ENCODE assay signal across 14 mouse cellular contexts in the genomic region with DNA sequence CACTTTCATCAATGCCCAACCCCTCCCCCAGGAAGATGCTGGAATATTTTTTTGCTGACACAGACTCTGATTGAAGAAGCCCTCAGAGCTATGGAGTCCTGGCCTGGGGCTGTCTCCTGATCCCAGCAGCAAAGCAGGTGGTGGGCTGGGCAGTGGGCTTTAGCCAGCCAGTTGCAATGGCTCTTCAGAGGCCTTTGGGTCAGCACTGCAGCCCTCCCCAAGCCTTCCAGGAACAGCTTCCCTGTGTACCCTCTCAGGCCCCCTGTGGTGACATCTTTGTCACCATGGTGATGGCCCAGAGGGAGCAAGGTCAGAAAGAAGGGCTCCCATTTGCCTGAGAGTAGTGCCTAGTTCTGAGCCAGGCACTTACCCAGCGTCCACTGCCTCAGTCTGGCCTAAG. TPM values are rescaled to one million over a fixed set of nuclear protein-coding genes. Genes with fewer than 3 reads are reported as not detected.
DNase-seq lines count a peak whose midpoint lies in the region; ATAC-seq and TF ChIP-seq lines count a peak whose summit lies in the region.
"Had no signal": no experiment of that assay in that cellular context is flagged by ENCODE, and none has a peak within 500 bp of the region (broad histone marks: within the 10 kb centered on the region; RNA-seq: fewer than 3 reads in every experiment).

No protein-coding gene starts in this region.

- no peak for TF ChIP-seq CTCF in midbrain, postnatal 0 days (IDR thresholded peaks at IDR 0.05)
- no peak for TF ChIP-seq CTCF in heart, adult 2 months (IDR thresholded peaks at IDR 0.05)

- H3K79me2 ChIP-seq in heart, adult 2 months (replicated peaks; ENCODE audit: control insufficient read depth, insufficient read depth, low read length) = no peaks in the 10 kb centered on the region

- TF ChIP-seq POLR2A in heart, adult 2 months (IDR thresholded peaks at IDR 0.05; ENCODE audit: insufficient read depth, low read depth, low read length) = no peak

- H3K4me3 ChIP-seq in forebrain, embryonic 10.5 days = peak overlapping the region; percentile 20; the same call in 1 of the 2 replicates
- H3K4me3 ChIP-seq in forebrain, embryonic 13.5 days = no peak overlapping the region
- peak overlapping the region; percentile 1; the same call in 1 of the 2 replicates for H3K4me3 ChIP-seq in midbrain, embryonic 10.5 days
- no peak overlapping the region for H3K4me3 ChIP-seq in midbrain, postnatal 0 days (ENCODE audit: low read depth, low read length)
- no peak overlapping the region for H3K4me3 ChIP-seq in midbrain, embryonic 14.5 days (replicated peaks; ENCODE audit: low read depth, low read length)
- no peak overlapping the region for H3K4me3 ChIP-seq in heart, adult 2 months
- H3K4me3 ChIP-seq: heart, embryonic 15.5 days had no signal

- peaks cover 55% of the 10 kb centered on the region for H3K4me1 ChIP-seq in forebrain, embryonic 10.5 days
- H3K4me1 ChIP-seq in forebrain, embryonic 13.5 days = peaks cover 26% of the 10 kb centered on the region
- peaks cover 49% of the 10 kb centered on the region for H3K4me1 ChIP-seq in midbrain, embryonic 10.5 days
- peaks cover 10% of the 10 kb centered on the region; the same call in 1 of the 2 replicates for H3K4me1 ChIP-seq in midbrain, postnatal 0 days (ENCODE audit: insufficient read depth, low read length)
- H3K4me1 ChIP-seq in midbrain, embryonic 14.5 days (ENCODE audit: control insufficient read depth, insufficient read depth, low read length) = peaks cover 15% of the 10 kb centered on the region
- no peaks in the 10 kb centered on the region for H3K4me1 ChIP-seq in heart, adult 2 months (ENCODE audit: control insufficient read depth, insufficient read depth, low read length)
- H3K4me1 ChIP-seq: heart, embryonic 15.5 days had no signal

- H3K4me2 ChIP-seq in forebrain, embryonic 13.5 days = no peak overlapping the region
- H3K4me2 ChIP-seq in midbrain, postnatal 0 days (ENCODE audit: low read depth, low read length, poor library complexity, severe bottlenecking) = no peak overlapping the region
- H3K4me2 ChIP-seq in midbrain, embryonic 14.5 days (ENCODE audit: low read length) = no peak overlapping the region
- H3K4me2 ChIP-seq: heart, embryonic 15.5 days had no signal

- H3K36me3 ChIP-seq in forebrain, embryonic 10.5 days (replicated peaks) = no peaks in the 10 kb centered on the region
- no peaks in the 10 kb centered on the region for H3K36me3 ChIP-seq in forebrain, embryonic 13.5 days (ENCODE audit: poor library complexity, severe bottlenecking)
- H3K36me3 ChIP-seq in midbrain, embryonic 10.5 days = no peaks in the 10 kb centered on the region
- no peaks in the 10 kb centered on the region for H3K36me3 ChIP-seq in midbrain, postnatal 0 days (ENCODE audit: insufficient read depth, low read length)
- H3K36me3 ChIP-seq in midbrain, embryonic 14.5 days (ENCODE audit: control insufficient read depth, insufficient read depth, low read length) = no peaks in the 10 kb centered on the region
- no peaks in the 10 kb centered on the region for H3K36me3 ChIP-seq in heart, adult 2 months (ENCODE audit: control insufficient read depth, insufficient read depth, low read length)
- H3K36me3 ChIP-seq: heart, embryonic 15.5 days had no signal

- WGBS in forebrain, embryonic 10.5 days = 0% methylated on average over 1 of the region's 1 CpGs
- WGBS in forebrain, embryonic 13.5 days = 13% methylated on average over 1 of the region's 1 CpGs
- WGBS in midbrain, embryonic 10.5 days = 5% methylated on average over 1 of the region's 1 CpGs
- WGBS in midbrain, postnatal 0 days = 6% methylated on average over 1 of the region's 1 CpGs
- 0% methylated on average over 1 of the region's 1 CpGs for WGBS in midbrain, embryonic 14.5 days
- 7% methylated on average over 1 of the region's 1 CpGs for WGBS in heart, adult 2 months

- H3K27me3 ChIP-seq in forebrain, embryonic 10.5 days (ENCODE audit: poor library complexity, severe bottlenecking) = no peaks in the 10 kb centered on the region
- H3K27me3 ChIP-seq in forebrain, embryonic 13.5 days = no peaks in the 10 kb centered on the region
- H3K27me3 ChIP-seq in midbrain, embryonic 10.5 days (ENCODE audit: low read depth, poor library complexity, severe bottlenecking) = no peaks in the 10 kb centered on the region; the same call in 1 of the 2 replicates
- H3K27me3 ChIP-seq in midbrain, postnatal 0 days (ENCODE audit: insufficient read depth, low read length) = no peaks in the 10 kb centered on the region
- no peaks in the 10 kb centered on the region for H3K27me3 ChIP-seq in midbrain, embryonic 14.5 days (ENCODE audit: control insufficient read depth, insufficient read depth, low read length)
- no peaks in the 10 kb centered on the region for H3K27me3 ChIP-seq in heart, adult 2 months (ENCODE audit: control insufficient read depth, insufficient read depth, low read length)
- H3K27me3 ChIP-seq: heart, embryonic 15.5 days had no signal

- peak overlapping the region; percentile 81 for H3K27ac ChIP-seq in forebrain, embryonic 10.5 days
- H3K27ac ChIP-seq in forebrain, embryonic 13.5 days = no peak overlapping the region
- peak overlapping the region; percentile 82 for H3K27ac ChIP-seq in midbrain, embryonic 10.5 days (replicated peaks)
- no peak overlapping the region for H3K27ac ChIP-seq in midbrain, postnatal 0 days (ENCODE audit: low read depth, low read length)
- H3K27ac ChIP-seq in midbrain, embryonic 14.5 days (replicated peaks; ENCODE audit: low read depth, low read length) = 0 out of 2 replicates have a peak overlapping the region, but pooled peaks have one; percentile 4
- no peak overlapping the region for H3K27ac ChIP-seq in heart, adult 2 months
- H3K27ac ChIP-seq: heart, embryonic 15.5 days; kidney, postnatal 0 days; liver, embryonic 14.5 days had no signal

- no peak for TF ChIP-seq EP300 in heart, adult 2 months (IDR thresholded peaks at IDR 0.05; ENCODE audit: insufficient read depth, low read depth, low read length)

- H3K9ac ChIP-seq in forebrain, embryonic 13.5 days = no peak overlapping the region
- no peak overlapping the region for H3K9ac ChIP-seq in midbrain, postnatal 0 days (replicated peaks; ENCODE audit: low read length, poor library complexity, severe bottlenecking)
- no peak overlapping the region for H3K9ac ChIP-seq in midbrain, embryonic 14.5 days (replicated peaks; ENCODE audit: low read length)
- H3K9ac ChIP-seq in heart, adult 2 months (ENCODE audit: low read depth, low read length) = no peak overlapping the region
- H3K9ac ChIP-seq: heart, embryonic 15.5 days; liver, embryonic 14.5 days had no signal

- DNase-seq in forebrain, embryonic 10.5 days (ENCODE audit: extremely low spot score, low spot score) = peak; percentile 45
- peak; percentile 75 for DNase-seq in midbrain, embryonic 10.5 days (ENCODE audit: low spot score)
- no peak for DNase-seq in midbrain, postnatal 0 days (ENCODE audit: low spot score)
- DNase-seq in midbrain, embryonic 14.5 days = peak; percentile 12
- no peak for DNase-seq in thymus, postnatal 10 days (ENCODE audit: low spot score in 2 of 2)
- DNase-seq in heart, adult 2 months = no peak
- DNase-seq in left cerebral cortex, adult 18-20 months (ENCODE audit: low spot score in 2 of 2) = no peak
- DNase-seq: cerebellum, adult 2 months; gastrocnemius, postnatal 36 days; lung, postnatal 36 days had no signal

- ATAC-seq in forebrain, embryonic 13.5 days = no peak
- ATAC-seq in midbrain, postnatal 0 days (ENCODE audit: low FRiP score) = no peak
- no peak for ATAC-seq in midbrain, embryonic 14.5 days (ENCODE audit: low FRiP score, low TSS enrichment)

- peaks cover 12% of the 10 kb centered on the region; the same call in 1 of the 2 replicates for H3K9me3 ChIP-seq in forebrain, embryonic 10.5 days
- H3K9me3 ChIP-seq in forebrain, embryonic 13.5 days (replicated peaks) = no peaks in the 10 kb centered on the region
- peaks cover 3% of the 10 kb centered on the region; the same call in 1 of the 2 replicates for H3K9me3 ChIP-seq in midbrain, embryonic 10.5 days (replicated peaks)
- H3K9me3 ChIP-seq in midbrain, postnatal 0 days (ENCODE audit: low read length) = no peaks in the 10 kb centered on the region
- H3K9me3 ChIP-seq in midbrain, embryonic 14.5 days (ENCODE audit: control insufficient read depth, low read length) = no peaks in the 10 kb centered on the region; the same call in 1 of the 2 replicates
- H3K9me3 ChIP-seq: heart, embryonic 15.5 days had no signal

- intact Hi-C loops in heart, adult 2 months (cut with DNase I) = no loop called here

RNA-seq across cellular contexts. Expression of a gene that starts 37.4 kb away (rescaled TPM):
- polyA plus RNA-seq in forebrain, embryonic 10.5 days (2016; fragmentation: Nextera tagmentation; extraction: Ambion mirVana) = 3.9 and 4.5 TPM in 2 replicates
- 4.7 and 6.9 TPM in 2 replicates for polyA plus RNA-seq in forebrain, embryonic 13.5 days (2015; fragmentation: Nextera tagmentation; extraction: Ambion mirVana)
- 9.2 and 11.8 TPM in 2 replicates for polyA plus RNA-seq in midbrain, embryonic 10.5 days (2016; fragmentation: Nextera tagmentation; extraction: Ambion mirVana)
- 26.4 and 28.8 TPM in 2 replicates for total RNA-seq in midbrain, postnatal 0 days (2014; rRNA removed)
- polyA plus RNA-seq in midbrain, postnatal 0 days (2015; fragmentation: Nextera tagmentation; extraction: Ambion mirVana) = 11.7 and 13.2 TPM in 2 replicates
- 10.7 and 12.0 TPM in 2 replicates for polyA plus RNA-seq in midbrain, embryonic 14.5 days (2014; fragmentation: Nextera tagmentation; extraction: Ambion mirVana)
- total RNA-seq in heart, adult 2 months (2021) = under 1 TPM; 0.26 to 0.34 TPM
- polyA plus RNA-seq in heart, adult 2 months (2012; rRNA removed) = 0.82 and 1.5 TPM in 2 replicates
- total RNA-seq in left cerebral cortex, adult 18-20 months (2021) = 10 to 100 TPM; 53.0 to 56.5 TPM

Comparison
In these comparisons a context has a peak if more than half of its experiments do, and no peak if none do; other contexts are left out.
1. DNase-seq: peak in forebrain, embryonic 10.5 days (single experiment), midbrain, embryonic 10.5 days (single experiment) and midbrain, embryonic 14.5 days (single experiment); none in midbrain, postnatal 0 days (single experiment), thymus, postnatal 10 days (0 of 2), heart, adult 2 months (0 of 2) and left cerebral cortex, adult 18-20 months (0 of 2).
2. H3K27ac ChIP-seq: peak in forebrain, embryonic 10.5 days (single experiment), midbrain, embryonic 10.5 days (single experiment) and midbrain, embryonic 14.5 days (single experiment); none in forebrain, embryonic 13.5 days (single experiment), midbrain, postnatal 0 days (single experiment) and heart, adult 2 months (single experiment).
3. H3K4me3 ChIP-seq: peak in forebrain, embryonic 10.5 days (single experiment) and midbrain, embryonic 10.5 days (single experiment); none in forebrain, embryonic 13.5 days (single experiment), midbrain, postnatal 0 days (single experiment), midbrain, embryonic 14.5 days (single experiment) and heart, adult 2 months (single experiment).